Mouse (Mus musculus) neural tube, embryonic 14.5 days (tissue): Measurements from ENCODE around the gene Gm10486. TPM values are rescaled to one million over a fixed set of nuclear protein-coding genes. Genes with fewer than 3 reads are reported as not detected.
"Not testable (repeated sequence)": the region's sequence is repeated elsewhere in the genome, so short reads cannot be mapped to it uniquely, and the experiment has no call there.

Experiments
- ATAC-seq: fragments of 200-750 bp; cut with Nextera tagmentation; 2 replicates; pipeline ENCODE4 v1.8.0; 2017; ENCODE audit warnings: low read depth, mild to moderate bottlenecking, moderate TSS enrichment, moderate library complexity
- H3K27ac ChIP-seq: fragments of 300-500 bp; sonication (generic); 2 replicates; pipeline ENCODE4 v1.5.1; 2014; ENCODE audit warnings: low read depth, mild to moderate bottlenecking, control low read depth, low read length, moderate library complexity, mixed read lengths
- H3K27me3 ChIP-seq: fragments of 300-500 bp; sonication (generic); 2 replicates; pipeline ENCODE4 v1.6.1; 2014; ENCODE audit warnings: low read length; ENCODE audit not compliant: control insufficient read depth, insufficient read depth
- H3K36me3 ChIP-seq: fragments of 300-500 bp; sonication (generic); 2 replicates; pipeline ENCODE4 v1.6.1; 2014; ENCODE audit warnings: low read length, mixed read lengths; ENCODE audit not compliant: control insufficient read depth, insufficient read depth
- H3K4me1 ChIP-seq: fragments of 300-500 bp; sonication (generic); 2 replicates; pipeline ENCODE4 v1.6.1; 2014; ENCODE audit warnings: low read length; ENCODE audit not compliant: control insufficient read depth, insufficient read depth
- H3K4me2 ChIP-seq: fragments of 300-500 bp; sonication (generic); 2 replicates; pipeline ENCODE4 v1.6.1; 2014; ENCODE audit warnings: mild to moderate bottlenecking, low read depth, low read length, control low read depth
- H3K4me3 ChIP-seq: fragments of 300-500 bp; sonication (generic); 2 replicates; pipeline ENCODE4 v1.5.1; 2014; ENCODE audit warnings: low read depth, low read length, control low read depth, mixed read lengths
- H3K9ac ChIP-seq: fragments of 300-500 bp; sonication (generic); replicated peaks from 2 replicates; pipeline ENCODE4 v1.6.1; 2014; ENCODE audit warnings: low read depth, mild to moderate bottlenecking, control low read depth, low read length, mixed read lengths
- H3K9me3 ChIP-seq: fragments of 300-500 bp; sonication (generic); 2 replicates; pipeline ENCODE4 v1.6.1; 2016; ENCODE audit warnings: low read length; ENCODE audit not compliant: control insufficient read depth
- WGBS: fragments of 180-500 bp; shearing (Covaris S2); extraction: QIAGEN DNeasy Blood & Tissue Kit; methylation state at CpG from one replicate; pipeline ENCODE4 v1.1.7; 2014; 5-methylcytosine and 5-hydroxymethylcytosine counted together
- polyA plus RNA-seq: library from polyadenylated mRNA; unstranded; fragments of >200 nt; fragmentation: Nextera tagmentation; extraction: Ambion mirVana; gene quantifications from 2 replicates; pipeline ENCODE4 v1.2.1, GENCODE M21; 2014

Gene Gm10486
- polyA plus RNA-seq, result not detected in 2 replicates

- H3K9me3 ChIP-seq, ATAC-seq, H3K27ac ChIP-seq, H3K9ac ChIP-seq, H3K4me2 ChIP-seq, H3K27me3 ChIP-seq, H3K4me1 ChIP-seq, H3K36me3 ChIP-seq, H3K4me3 ChIP-seq: not testable (repeated sequence)
- no CpG with 5 or more reads among the region's 6 CpGs for WGBS
Observed at GRCm38 (mm10) chrX:35067084-35067483, at the start of gene Gm10486. Gene Gm10486 (plus strand): TSS chrX:35067384.
